Mouse (Mus musculus): ENCODE measurements around the gene Gm7029. TPM values are rescaled to one million over a fixed set of nuclear protein-coding genes. Genes with fewer than 3 reads are reported as not detected.
"Not testable (repeated sequence)": the region's sequence is repeated elsewhere in the genome, so short reads cannot be mapped to it uniquely, and the experiment has no call there.

Gm7029 gene
- polyA plus RNA-seq, 1 experiment = not detected

DNA sequence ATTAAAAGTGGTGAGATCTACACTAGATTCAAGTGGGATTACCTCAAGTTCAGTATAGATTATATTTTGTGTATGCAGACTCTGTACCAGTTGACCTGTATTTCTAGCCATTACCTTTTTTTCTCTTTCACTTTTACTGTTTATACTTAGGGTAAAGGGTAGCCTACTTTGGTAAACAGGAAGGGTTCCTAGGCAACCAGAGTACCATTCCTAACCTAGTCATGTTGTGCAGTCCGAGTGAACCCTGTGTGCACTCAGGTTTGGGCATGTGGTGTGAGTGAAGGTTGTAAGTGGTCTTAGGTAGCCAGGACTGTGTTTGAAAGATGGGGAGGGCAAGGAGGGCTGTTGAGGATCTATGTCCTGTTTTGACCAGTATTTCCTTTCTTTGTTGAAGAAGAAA, 22.3 kb upstream of the Gm7029 start:
- Histone ChIP-seq H3K4me3 (ENCODE audit: insufficient read depth, low read length) (no peak overlapping the region), H3K4me1 (ENCODE audit: control insufficient read depth, insufficient read depth, low read length) (no peaks in the 10 kb centered on the region), H3K27ac (ENCODE audit: insufficient read depth, low read depth, low read length) (no peak overlapping the region)
- no peak for TF ChIP-seq POLR2A (IDR thresholded peaks at IDR 0.05; ENCODE audit: borderline replicate concordance, low read depth, low read length)
- no peak for TF ChIP-seq CTCF (IDR thresholded peaks at IDR 0.05; ENCODE audit: low read depth, low read length)

DNA sequence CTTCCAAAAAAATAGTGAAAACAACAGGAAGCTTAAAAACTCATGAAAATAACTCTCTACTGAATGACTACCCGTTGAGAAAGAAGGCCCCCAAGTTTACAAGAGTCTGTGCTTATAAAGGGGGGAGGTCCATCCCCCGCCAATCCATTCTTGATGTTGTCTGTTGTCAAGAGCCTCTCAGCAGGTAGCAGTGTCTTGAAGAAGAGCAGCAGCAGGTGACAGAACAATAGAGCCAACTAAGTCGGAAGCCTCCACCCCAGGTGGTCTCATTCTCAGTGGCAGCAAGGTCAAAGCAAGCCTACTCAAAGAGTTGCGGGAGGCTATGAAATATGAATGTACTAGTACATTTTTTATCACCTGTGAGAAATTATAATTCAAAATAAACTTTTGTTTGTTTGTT, 15.8 kb upstream of the Gm7029 start:
- no peak overlapping the region for H3K27ac ChIP-seq (ENCODE audit: insufficient read depth, low read depth, low read length)
- TF ChIP-seq CTCF (IDR thresholded peaks at IDR 0.05; ENCODE audit: low read depth, low read length) = no peak
- H3K4me3 ChIP-seq (ENCODE audit: insufficient read depth, low read length) = no peak overlapping the region
- H3K4me1 ChIP-seq (ENCODE audit: control insufficient read depth, insufficient read depth, low read length) = no peaks in the 10 kb centered on the region

GRCm38 (mm10) chr17:33865330-33866030, 8.2 kb upstream of the Gm7029 start:
- TF ChIP-seq CTCF (IDR thresholded peaks at IDR 0.05; ENCODE audit: low read depth, low read length) = peak; percentile 83
- TF ChIP-seq POLR2A (IDR thresholded peaks at IDR 0.05; ENCODE audit: borderline replicate concordance, low read depth, low read length) = no peak
- Histone ChIP-seq H3K27ac (ENCODE audit: insufficient read depth, low read depth, low read length) (no peak overlapping the region), H3K4me3 (ENCODE audit: insufficient read depth, low read length) (peak overlapping the region; percentile 26; the same call in 1 of the 2 replicates), H3K4me1 (ENCODE audit: control insufficient read depth, insufficient read depth, low read length) (peaks cover 8% of the 10 kb centered on the region)

GRCm38 (mm10) chr17:33874411-33874810, 774 bp downstream of the Gm7029 start:
- no peak overlapping the region for H3K4me3 ChIP-seq (ENCODE audit: insufficient read depth, low read length)

DNA sequence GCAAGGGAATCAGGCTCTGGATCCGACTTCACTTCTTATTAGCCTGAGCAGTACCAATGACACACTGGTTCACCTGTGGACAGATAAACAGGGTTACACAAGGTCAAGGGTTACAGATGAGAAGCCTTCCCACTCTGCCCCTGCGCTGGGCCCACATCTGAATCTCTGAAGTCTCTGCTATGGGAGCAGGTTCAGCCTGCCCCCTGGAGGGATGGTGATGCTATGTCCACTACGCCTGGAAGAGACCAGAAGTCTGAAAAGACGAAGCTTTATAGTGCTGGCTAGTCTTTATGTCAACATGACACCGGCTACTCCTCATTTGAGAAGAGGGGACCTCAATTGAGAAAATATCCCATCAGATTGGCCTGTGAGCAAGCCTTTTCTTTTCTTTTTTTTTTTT, 2.2 kb downstream of the Gm7029 start:
- not testable (repeated sequence) for H3K27ac ChIP-seq (ENCODE audit: insufficient read depth, low read depth, low read length); H3K4me1 ChIP-seq (ENCODE audit: control insufficient read depth, insufficient read depth, low read length); H3K4me3 ChIP-seq (ENCODE audit: insufficient read depth, low read length)

More at GRCm38 (mm10) chr17:33874411-33874810, 774 bp downstream of the Gm7029 start:
- TF ChIP-seq POLR2A (IDR thresholded peaks at IDR 0.05; ENCODE audit: borderline replicate concordance, low read depth, low read length) (no peak), CTCF (IDR thresholded peaks at IDR 0.05; ENCODE audit: low read depth, low read length) (no peak)
- H3K27ac ChIP-seq (ENCODE audit: insufficient read depth, low read depth, low read length) = no peak overlapping the region
- no peaks in the 10 kb centered on the region for H3K4me1 ChIP-seq (ENCODE audit: control insufficient read depth, insufficient read depth, low read length)

- H3K27ac ChIP-seq (ENCODE audit: insufficient read depth, low read depth, low read length); H3K4me3 ChIP-seq (ENCODE audit: insufficient read depth, low read length): not testable (repeated sequence)
- peaks cover 11% of the 10 kb centered on the region for H3K4me1 ChIP-seq (ENCODE audit: control insufficient read depth, insufficient read depth, low read length)
Observed at GRCm38 (mm10) chr17:33884320-33884719, 10.7 kb downstream of the Gm7029 start.

DNA sequence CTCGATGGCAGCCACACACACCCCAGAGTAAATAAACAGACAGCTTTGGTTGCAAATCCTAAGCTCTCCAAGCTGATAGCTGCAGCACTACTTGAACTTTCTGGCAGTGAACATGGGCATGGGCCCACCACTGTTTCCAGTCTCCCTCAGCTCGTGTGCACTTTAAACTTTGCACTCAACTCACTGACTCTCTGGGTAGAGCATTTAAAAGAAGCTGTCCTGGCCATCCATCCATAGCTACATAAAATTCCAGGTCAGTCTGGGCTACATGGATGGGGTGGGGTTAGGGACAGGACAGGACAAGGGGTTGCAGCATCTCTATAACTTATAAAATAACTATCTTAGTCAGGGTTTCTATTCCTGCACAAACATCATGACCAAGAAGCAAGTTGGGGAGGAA, 14.2 kb downstream of the Gm7029 start:
- not testable (repeated sequence) for H3K4me3 ChIP-seq (ENCODE audit: insufficient read depth, low read length); H3K27ac ChIP-seq (ENCODE audit: insufficient read depth, low read depth, low read length)
- peaks cover 11% of the 10 kb centered on the region for H3K4me1 ChIP-seq (ENCODE audit: control insufficient read depth, insufficient read depth, low read length)

- H3K4me3 ChIP-seq (ENCODE audit: insufficient read depth, low read length); H3K27ac ChIP-seq (ENCODE audit: insufficient read depth, low read depth, low read length): not testable (repeated sequence)
- peaks cover 11% of the 10 kb centered on the region for H3K4me1 ChIP-seq (ENCODE audit: control insufficient read depth, insufficient read depth, low read length)
Observed at GRCm38 (mm10) chr17:33888230-33888629, 14.6 kb downstream of the Gm7029 start.

DNA sequence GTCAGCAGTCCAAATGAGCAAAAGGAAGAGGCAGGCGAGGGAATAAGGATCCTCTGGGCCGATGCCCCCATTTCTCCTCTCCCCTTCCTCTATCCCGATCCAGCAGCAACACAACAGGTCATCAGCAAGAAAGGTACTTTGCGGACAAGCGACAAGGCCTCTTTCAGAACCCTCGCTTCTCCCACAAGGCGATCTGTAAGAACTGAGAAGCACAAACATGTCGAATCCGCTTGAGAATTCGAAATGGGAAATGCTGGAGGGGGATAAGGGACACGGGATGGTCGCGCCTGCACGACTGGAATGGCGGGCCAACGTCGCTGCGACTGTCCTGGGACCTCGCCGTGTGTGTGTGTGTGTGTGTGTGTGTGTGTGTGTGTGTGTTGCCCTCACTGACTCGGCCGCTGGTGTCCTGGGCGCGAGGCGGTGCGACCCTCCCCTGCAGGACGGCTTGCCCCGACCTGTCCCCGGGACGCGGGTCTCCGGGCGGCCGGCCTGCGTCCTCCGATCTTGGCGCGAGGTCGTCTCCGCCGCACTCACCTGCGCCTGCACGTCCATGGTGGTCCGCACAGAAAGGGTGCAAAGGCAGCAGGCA, 16.4 kb downstream of the Gm7029 start:
- H3K27ac ChIP-seq (ENCODE audit: insufficient read depth, low read depth, low read length) = peak overlapping the region; percentile 52
- peaks cover 11% of the 10 kb centered on the region for H3K4me1 ChIP-seq (ENCODE audit: control insufficient read depth, insufficient read depth, low read length)

DNA sequence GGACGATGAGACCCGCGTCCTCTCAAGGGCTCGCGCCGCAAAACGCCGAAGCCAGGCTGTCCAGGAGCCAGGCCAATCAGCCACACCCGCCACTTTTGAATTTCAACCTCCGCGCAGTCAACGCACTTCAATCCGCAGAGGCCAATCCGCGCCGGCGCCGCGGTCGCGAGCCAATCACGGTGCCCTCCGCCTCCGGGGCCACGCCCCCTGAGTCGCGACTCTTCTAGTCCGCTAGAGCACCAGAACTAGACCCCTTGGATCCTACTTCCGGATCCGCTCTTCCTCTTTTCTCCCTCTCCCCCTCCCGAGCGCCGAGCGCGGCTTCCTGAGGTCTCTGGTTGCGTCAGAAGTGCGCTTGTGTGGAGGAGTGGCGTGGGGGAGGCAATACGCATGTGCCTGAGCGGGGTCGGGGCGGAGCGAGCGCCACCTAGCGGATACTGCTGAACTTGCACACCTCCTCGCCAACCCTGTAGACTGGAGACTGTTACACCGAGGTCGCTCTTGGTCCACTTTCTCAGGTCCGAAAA, 17.0 kb downstream of the Gm7029 start, which contains the start of gene Kifc1:
TSS of gene Kifc1 (minus strand) at position 129 of the 527 bp plus-strand sequence.
- peaks cover 11% of the 10 kb centered on the region for H3K4me1 ChIP-seq (ENCODE audit: control insufficient read depth, insufficient read depth, low read length)
- peak within 1 kb of the TSS; percentile 52 for H3K27ac ChIP-seq (ENCODE audit: insufficient read depth, low read depth, low read length)
- TF ChIP-seq POLR2A (IDR thresholded peaks at IDR 0.05; ENCODE audit: borderline replicate concordance, low read depth, low read length) (no peak), CTCF (IDR thresholded peaks at IDR 0.05; ENCODE audit: low read depth, low read length) (peak; percentile 55)
- peak within 1 kb of the TSS; percentile 74 for H3K4me3 ChIP-seq (ENCODE audit: insufficient read depth, low read length)

More for the DNA sequence above, 16.4 kb downstream of the Gm7029 start:
- peak overlapping the region; percentile 74 for H3K4me3 ChIP-seq (ENCODE audit: insufficient read depth, low read length)

DNA sequence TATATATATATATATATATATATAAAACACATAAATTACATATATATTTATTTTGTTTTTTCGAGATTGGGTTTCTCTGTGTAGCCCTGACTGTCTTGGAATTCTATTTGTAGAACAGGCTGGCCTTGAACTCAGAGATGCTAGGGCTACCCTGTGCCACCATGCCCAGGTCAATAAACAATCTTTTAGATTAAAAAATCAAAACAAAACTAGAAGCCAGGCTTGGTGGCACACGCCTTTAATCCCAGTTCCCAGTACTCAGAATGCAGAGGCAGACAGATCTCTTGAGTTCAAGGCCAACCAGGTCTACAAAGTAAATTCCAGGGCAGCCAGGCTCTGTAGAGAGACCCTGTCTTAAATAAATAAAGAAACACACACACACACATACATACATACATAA, 17.7 kb downstream of the Gm7029 start:
- no peak overlapping the region for H3K4me3 ChIP-seq (ENCODE audit: insufficient read depth, low read length)
- H3K4me1 ChIP-seq (ENCODE audit: control insufficient read depth, insufficient read depth, low read length) = peaks cover 11% of the 10 kb centered on the region
- TF ChIP-seq POLR2A (IDR thresholded peaks at IDR 0.05; ENCODE audit: borderline replicate concordance, low read depth, low read length) (no peak), CTCF (IDR thresholded peaks at IDR 0.05; ENCODE audit: low read depth, low read length) (no peak)
- no peak overlapping the region for H3K27ac ChIP-seq (ENCODE audit: insufficient read depth, low read depth, low read length)

DNA sequence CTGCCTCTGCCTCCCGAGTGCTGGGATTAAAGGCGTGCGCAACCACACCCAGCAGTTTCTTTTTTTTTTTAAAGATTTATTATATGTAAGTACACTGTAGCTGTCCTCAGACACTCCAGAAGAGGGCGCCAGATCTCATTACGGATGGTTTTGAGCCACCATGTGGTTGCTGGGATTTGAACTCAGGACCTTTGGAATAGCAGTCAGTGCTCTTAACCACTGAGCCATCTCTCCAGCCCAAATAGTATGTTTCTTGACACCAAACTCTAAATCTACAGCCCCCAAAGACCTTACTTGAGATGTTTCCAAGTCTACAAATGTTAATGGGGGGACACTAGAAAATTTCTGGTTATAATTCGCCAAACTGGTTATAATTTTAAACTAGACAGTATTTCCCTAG, 18.3 kb downstream of the Gm7029 start:
- not testable (repeated sequence) for H3K27ac ChIP-seq (ENCODE audit: insufficient read depth, low read depth, low read length)
- peaks cover 11% of the 10 kb centered on the region for H3K4me1 ChIP-seq (ENCODE audit: control insufficient read depth, insufficient read depth, low read length)

More for the DNA sequence above, 18.3 kb downstream of the Gm7029 start:
- H3K4me3 ChIP-seq (ENCODE audit: insufficient read depth, low read length) = not testable (repeated sequence)

Measured in bone marrow macrophage, adult 2 months (primary cell).